Mouse (Mus musculus) intestine, postnatal 0 days (tissue): Measurements from ENCODE around the gene Zfp940. TPM values are rescaled to one million over a fixed set of nuclear protein-coding genes. Genes with fewer than 3 reads are reported as not detected.

Experiments
- ATAC-seq: fragments of 200-750 bp; cut with Nextera tagmentation; 2 replicates; pipeline ENCODE4 v1.8.0; 2017; ENCODE audit warnings: mild to moderate bottlenecking, moderate TSS enrichment, moderate library complexity
- H3K27ac ChIP-seq: fragments of 300-500 bp; sonication (generic); 2 replicates; pipeline ENCODE4 v1.5.1; 2014; ENCODE audit warnings: mild to moderate bottlenecking, low read depth, low read length, moderate library complexity
- H3K27me3 ChIP-seq: fragments of 300-500 bp; sonication (generic); replicated peaks from 2 replicates; pipeline ENCODE4 v1.6.1; 2014; ENCODE audit warnings: low read length, mixed read lengths; ENCODE audit not compliant: control insufficient read depth, insufficient read depth
- H3K36me3 ChIP-seq: fragments of 300-500 bp; sonication (generic); 2 replicates; pipeline ENCODE4 v1.6.1; 2014; ENCODE audit warnings: mild to moderate bottlenecking, moderate library complexity; ENCODE audit not compliant: control insufficient read depth, insufficient read depth
- H3K4me1 ChIP-seq: fragments of 300-500 bp; sonication (generic); replicated peaks from 2 replicates; pipeline ENCODE4 v1.6.1; 2014; ENCODE audit warnings: antibody characterized with exemption, low read length, mixed read lengths; ENCODE audit not compliant: control insufficient read depth, insufficient read depth
- H3K4me2 ChIP-seq: fragments of 300-500 bp; sonication (generic); replicated peaks from 2 replicates; pipeline ENCODE4 v1.6.1; 2014; ENCODE audit warnings: low read depth, mild to moderate bottlenecking, moderate library complexity
- H3K4me3 ChIP-seq: fragments of 300-500 bp; sonication (generic); 2 replicates; pipeline ENCODE4 v1.5.1; 2014; ENCODE audit warnings: low read depth, low read length
- H3K9ac ChIP-seq: fragments of 300-500 bp; sonication (generic); 2 replicates; pipeline ENCODE4 v1.6.1; 2014; ENCODE audit warnings: mild to moderate bottlenecking, low read depth, low read length
- H3K9me3 ChIP-seq: fragments of 300-500 bp; sonication (generic); 2 replicates; pipeline ENCODE4 v1.6.1; 2016; ENCODE audit warnings: mixed run types; ENCODE audit not compliant: control insufficient read depth
- CTCF ChIP-seq: sonication (generic); IDR thresholded peaks from 2 replicates; pipeline ENCODE4 v1.5.1; 2016; ENCODE audit warnings: low read depth, mild to moderate bottlenecking, control low read depth, antibody characterized with exemption, moderate library complexity
- WGBS: fragments of 180-500 bp; shearing (Covaris S2); extraction: QIAGEN DNeasy Blood & Tissue Kit; methylation state at CpG from one replicate; pipeline ENCODE4 v1.1.7; 2014; 5-methylcytosine and 5-hydroxymethylcytosine counted together
- polyA plus RNA-seq: library from polyadenylated mRNA; unstranded; fragments of >200 nt; fragmentation: Nextera tagmentation; extraction: Ambion mirVana; gene quantifications from 2 replicates; pipeline ENCODE4 v1.2.1, GENCODE M21; 2015

Zfp940 gene
- polyA plus RNA-seq, 1 experiment from 2014 or later, result 0.98 TPM

GRCm38 (mm10) chr7:29839256-29839655 lies 14.2 kb downstream of the Zfp940 start:
- Histone ChIP-seq H3K27ac (no peak overlapping the region), H3K4me1 (no peaks in the 10 kb centered on the region), H3K36me3 (no peaks in the 10 kb centered on the region), H3K4me3 (no peak overlapping the region), H3K27me3 (no peaks in the 10 kb centered on the region), H3K4me2 (no peak overlapping the region), H3K9ac (no peak overlapping the region), H3K9me3 (no peaks in the 10 kb centered on the region)
- WGBS, result 86% methylated on average over 3 of the region's 3 CpGs
- TF ChIP-seq CTCF, result no peak
- no peak for ATAC-seq

- no peak overlapping the region for H3K9ac ChIP-seq
- H3K4me1 ChIP-seq, result no peaks in the 10 kb centered on the region
- H3K4me2 ChIP-seq, result no peak overlapping the region
- no peak for TF ChIP-seq CTCF
- H3K9me3 ChIP-seq, result no peaks in the 10 kb centered on the region
- H3K27me3 ChIP-seq, result no peaks in the 10 kb centered on the region
- H3K27ac ChIP-seq, result no peak overlapping the region
- no peak overlapping the region for H3K4me3 ChIP-seq
- WGBS, result 96% methylated on average over 1 of the region's 1 CpGs
- ATAC-seq, result no peak
- H3K36me3 ChIP-seq, result 0 out of 2 replicates have a peak, but pooled peaks cover 11% of the 10 kb centered on the region
Observed at GRCm38 (mm10) chr7:29836816-29837215, 16.7 kb downstream of the Zfp940 start.

- ATAC-seq, result no peak
- no peaks in the 10 kb centered on the region for H3K4me1 ChIP-seq
- 95% methylated on average over 12 of the region's 12 CpGs for WGBS
- H3K4me2 ChIP-seq, result no peak overlapping the region
- no peak for TF ChIP-seq CTCF
- H3K9me3 ChIP-seq, result peaks cover 11% of the 10 kb centered on the region; the same call in 1 of the 2 replicates
- H3K36me3 ChIP-seq, result peaks cover 65% of the 10 kb centered on the region
- no peak overlapping the region for H3K27ac ChIP-seq
- H3K4me3 ChIP-seq, result no peak overlapping the region
- H3K9ac ChIP-seq, result no peak overlapping the region
- no peaks in the 10 kb centered on the region for H3K27me3 ChIP-seq
Observed at GRCm38 (mm10) chr7:29829804-29830203, 23.7 kb downstream of the Zfp940 start.

- peaks cover 11% of the 10 kb centered on the region; the same call in 1 of the 2 replicates for H3K9me3 ChIP-seq
- 84% methylated on average over 12 of the region's 12 CpGs for WGBS
- no peak for TF ChIP-seq CTCF
- H3K36me3 ChIP-seq, result peaks cover 69% of the 10 kb centered on the region
- no peak overlapping the region for H3K4me3 ChIP-seq
- H3K9ac ChIP-seq, result no peak overlapping the region
- no peaks in the 10 kb centered on the region for H3K4me1 ChIP-seq
- no peaks in the 10 kb centered on the region for H3K27me3 ChIP-seq
- no peak overlapping the region for H3K27ac ChIP-seq
- no peak overlapping the region for H3K4me2 ChIP-seq
- ATAC-seq, result no peak
Observed at GRCm38 (mm10) chr7:29828001-29828400, 25.5 kb downstream of the Zfp940 start.

DNA sequence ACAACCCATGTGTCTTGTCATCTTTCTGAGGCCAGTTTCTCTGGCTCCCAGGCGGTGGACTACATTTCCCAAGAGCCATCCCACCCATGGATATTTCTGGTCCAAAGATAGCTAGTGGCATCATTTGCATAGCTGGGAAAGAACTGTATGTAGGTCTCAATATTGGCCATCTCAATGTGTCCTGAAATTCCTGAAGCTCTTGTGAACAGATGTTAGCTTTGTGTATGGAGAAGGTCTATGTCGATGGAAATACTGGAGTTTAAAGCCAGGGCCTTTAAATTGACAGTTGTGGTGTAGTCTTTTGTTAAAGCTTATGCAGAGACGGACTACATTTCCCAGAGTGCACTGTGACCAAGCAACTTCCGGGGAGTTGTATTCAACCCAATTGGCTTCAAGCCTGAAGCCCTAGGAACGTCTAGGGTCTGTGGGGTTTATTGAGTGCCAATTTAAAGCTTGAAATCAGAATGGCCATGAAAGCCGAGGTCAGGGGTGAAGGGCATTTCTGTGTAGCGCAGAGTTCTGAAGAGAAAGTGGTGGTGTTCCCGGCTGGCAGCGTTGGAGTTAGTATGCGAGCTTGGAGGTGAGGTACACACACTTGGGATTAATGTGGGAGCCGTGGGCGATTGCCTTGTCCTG lies 34.7 kb downstream of the Zfp940 start:
- ATAC-seq, result peak; percentile 55
- H3K9me3 ChIP-seq, result no peaks in the 10 kb centered on the region
- H3K27ac ChIP-seq, result peak overlapping the region; percentile 64
- no peak for TF ChIP-seq CTCF
- H3K36me3 ChIP-seq, result peaks cover 3% of the 10 kb centered on the region
- WGBS, result under 1% methylated on average over 12 of the region's 12 CpGs
- H3K4me1 ChIP-seq, result 0 out of 2 replicates have a peak, but pooled peaks cover 2% of the 10 kb centered on the region
- peak overlapping the region; percentile 78 for H3K4me2 ChIP-seq
- H3K9ac ChIP-seq, result peak overlapping the region; percentile 49
- H3K4me3 ChIP-seq, result peak overlapping the region; percentile 72
- no peaks in the 10 kb centered on the region for H3K27me3 ChIP-seq

GRCm38 (mm10) chr7:29815910-29816429 lies 37.5 kb downstream of the Zfp940 start, which contains the start of gene Zfp790:
Zfp790 (plus strand) TSS chr7:29816114.
- H3K4me2 ChIP-seq, result peak within 1 kb of the TSS; percentile 72
- H3K27ac ChIP-seq, result peak within 1 kb of the TSS; percentile 88
- peak within 1 kb of the TSS; percentile 70 for H3K9ac ChIP-seq
- under 1% methylated on average over 26 of the region's 26 CpGs for WGBS
- no peaks in the 10 kb centered on the region for H3K9me3 ChIP-seq
- no peaks in the 10 kb centered on the region for H3K36me3 ChIP-seq
- no peaks in the 10 kb centered on the region for H3K27me3 ChIP-seq
- H3K4me1 ChIP-seq, result 0 out of 2 replicates have a peak, but pooled peaks cover 2% of the 10 kb centered on the region
- ATAC-seq, result peak; percentile 98
- TF ChIP-seq CTCF, result no peak
- H3K4me3 ChIP-seq, result peak within 1 kb of the TSS; percentile 71
